Mouse (Mus musculus): Measurements from ENCODE around the gene Gm10665. TPM values are rescaled to one million over a fixed set of nuclear protein-coding genes. Genes with fewer than 3 reads are reported as not detected.
"Not testable (repeated sequence)": the region's sequence is repeated elsewhere in the genome, so short reads cannot be mapped to it uniquely, and the experiment has no call there.

Gm10665 gene
- polyA plus RNA-seq (2017; shearing (Covaris generic)) = not detected

- ATAC-seq = not testable (repeated sequence)
Observed at GRCm38 (mm10) chr7:22463975-22464374, at the start of gene Gm10665. Gene Gm10665, minus strand, starts transcription at chr7:22464075.

DNA sequence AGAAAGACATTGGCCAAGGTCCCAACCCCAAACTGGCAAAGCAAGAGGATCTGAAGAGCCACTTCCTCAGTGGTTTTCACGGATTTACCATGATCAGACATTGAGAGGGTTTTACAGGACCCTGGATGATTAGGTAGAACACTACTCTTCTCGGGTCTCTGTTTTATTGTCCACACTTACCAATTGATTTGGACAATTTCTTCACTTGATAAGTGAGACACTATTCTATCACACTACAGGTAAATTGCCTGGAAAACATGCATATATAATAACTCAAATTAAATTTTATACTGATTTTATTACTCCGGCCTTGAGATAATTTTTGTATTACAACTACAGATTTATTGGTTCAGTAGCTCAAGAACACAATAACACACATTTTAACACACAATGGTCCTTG, 35.7 kb upstream of the Gm10665 start, which contains the start of gene Vmn1r151:
Vmn1r151 (minus strand) TSS at position 101 of the 400 bp plus-strand sequence.
- ATAC-seq = not testable (repeated sequence)

DNA sequence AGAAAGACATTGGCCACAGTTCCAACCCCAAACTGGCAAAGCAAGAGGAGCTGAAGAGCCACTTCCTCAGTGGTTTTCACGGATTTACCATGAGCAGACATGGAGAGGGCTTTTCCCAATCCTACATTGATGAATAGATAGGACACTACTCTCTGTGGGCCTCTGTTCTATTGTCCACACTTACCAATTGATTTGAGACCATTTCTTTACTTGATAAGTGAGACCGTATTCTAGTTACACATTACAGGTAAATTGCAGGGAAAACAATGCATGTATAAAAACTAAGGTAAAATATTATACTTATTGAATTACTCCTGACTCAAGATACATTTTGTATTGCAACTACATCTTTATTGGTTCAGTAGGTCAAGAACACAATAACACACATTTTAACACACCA, 25.7 kb downstream of the Gm10665 start, which contains the start of gene Vmn1r149:
Vmn1r149 (minus strand) TSS at position 101 of the 400 bp plus-strand sequence.
- not testable (repeated sequence) for ATAC-seq

GRCm38 (mm10) chr7:22413283-22413682, 50.6 kb downstream of the Gm10665 start, which contains the start of gene Vmn1r148:
Gene Vmn1r148, plus strand, starts transcription at chr7:22413583.
- not testable (repeated sequence) for ATAC-seq

Other genes starting within 250 kb of the Gm10665 start
- gene Gm8453, start 234.6 kb downstream of the Gm10665 start, polyA plus RNA-seq (2017; shearing (Covaris generic)) = not detected
- not detected for gene Gm4187, start 134.4 kb downstream of the Gm10665 start, polyA plus RNA-seq (2017; shearing (Covaris generic))
- gene Gm8660, start 93.0 kb downstream of the Gm10665 start, polyA plus RNA-seq (2017; shearing (Covaris generic)) = not detected
- gene Vmn1r148, start 50.5 kb downstream of the Gm10665 start, polyA plus RNA-seq (2017; shearing (Covaris generic)) = not detected
- gene Vmn1r149, start 25.8 kb downstream of the Gm10665 start, polyA plus RNA-seq (2017; shearing (Covaris generic)) = not detected
- not detected for gene Vmn1r151, start 35.6 kb upstream of the Gm10665 start, polyA plus RNA-seq (2017; shearing (Covaris generic))
- not detected for gene Vmn1r152, start 58.9 kb upstream of the Gm10665 start, polyA plus RNA-seq (2017; shearing (Covaris generic))
- gene Gm8677, start 70.8 kb upstream of the Gm10665 start, polyA plus RNA-seq (2017; shearing (Covaris generic)) = not detected
- gene Gm4201, start 101.3 kb upstream of the Gm10665 start, polyA plus RNA-seq (2017; shearing (Covaris generic)) = not detected
- gene Gm4565, start 124.1 kb upstream of the Gm10665 start, polyA plus RNA-seq (2017; shearing (Covaris generic)) = not detected
- not detected for gene Vmn1r155, start 193.9 kb upstream of the Gm10665 start, polyA plus RNA-seq (2017; shearing (Covaris generic))
- gene Gm8693, start 228.2 kb upstream of the Gm10665 start, polyA plus RNA-seq (2017; shearing (Covaris generic)) = not detected